Comparison of ENCODE assay signal across 8 mouse cellular contexts in the genomic region with DNA sequence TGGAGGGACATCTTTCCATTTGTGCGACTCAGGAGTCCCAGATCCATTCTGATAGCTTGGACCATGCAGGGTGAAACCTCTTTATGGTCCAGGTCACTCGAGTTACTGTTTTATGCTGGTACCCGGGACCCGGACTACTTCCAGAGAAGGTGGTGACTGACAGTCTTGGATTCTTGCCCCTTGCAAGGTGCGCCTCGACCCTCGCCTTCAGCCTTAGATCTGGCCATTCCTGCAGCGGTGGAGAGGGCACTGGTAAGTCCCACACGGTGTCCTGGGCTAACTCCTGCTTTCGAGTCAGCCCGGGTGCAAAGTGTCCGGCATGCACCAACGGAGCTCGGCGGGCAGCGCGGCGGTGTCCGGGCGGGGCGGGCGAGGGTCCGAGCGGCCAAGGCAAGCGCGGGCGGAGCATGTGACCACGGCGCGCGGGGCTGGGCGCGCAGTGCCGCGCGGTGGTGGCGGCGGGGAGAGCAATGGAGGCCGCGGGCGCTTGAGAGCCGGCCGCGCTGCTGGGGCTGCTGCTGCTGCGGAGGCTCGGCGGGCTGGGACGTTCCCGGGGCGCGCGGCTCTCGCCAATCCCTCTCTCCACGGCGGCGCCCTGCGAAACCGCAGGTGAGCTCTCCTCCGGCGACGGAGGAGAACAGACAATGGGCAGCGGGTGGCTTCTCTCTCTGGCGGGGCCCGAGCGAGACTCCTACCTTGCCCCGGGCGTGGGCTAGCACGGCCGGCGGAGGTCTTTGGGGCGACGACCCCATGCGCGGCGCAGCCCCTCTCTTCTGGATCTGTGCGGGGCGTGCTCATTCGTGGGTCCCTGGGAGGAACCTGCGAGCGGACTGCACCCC. TPM values are rescaled to one million over a fixed set of nuclear protein-coding genes. Genes with fewer than 3 reads are reported as not detected.
DNase-seq lines count a peak whose midpoint lies in the region; ATAC-seq and TF ChIP-seq lines count a peak whose summit lies in the region.

No protein-coding gene starts in this region.

- H3K79me2 ChIP-seq in heart, adult 2 months (replicated peaks; ENCODE audit: control insufficient read depth, insufficient read depth, low read length) = no peaks in the 10 kb centered on the region

- peak; percentile 45 to 56 for DNase-seq in heart, adult 2 months
- DNase-seq in heart, postnatal 25 days (ENCODE audit: low spot score) = no peak
- peak; percentile 76 to 80 for DNase-seq in cerebellum, postnatal 14 days
- DNase-seq in frontal cortex, postnatal 10 days (ENCODE audit: low spot score in 2 of 2) = peak; percentile 24 to 67
- peak; percentile 89 for DNase-seq in hindbrain, postnatal 0 days (ENCODE audit: low spot score)
- peak; percentile 87 for DNase-seq in limb, embryonic 10.5 days (ENCODE audit: low spot score)
- peak; percentile 86 for DNase-seq in midbrain, embryonic 10.5 days (ENCODE audit: low spot score)
- peak; percentile 5 for DNase-seq in skeletal muscle tissue, adult 2 months (ENCODE audit: low read depth, low spot score)

- H3K4me3 ChIP-seq in heart, adult 2 months = peak overlapping the region; percentile 50
- peak overlapping the region; percentile 93 for H3K4me3 ChIP-seq in hindbrain, postnatal 0 days (ENCODE audit: low read length)
- peak overlapping the region; percentile 91 for H3K4me3 ChIP-seq in limb, embryonic 10.5 days
- H3K4me3 ChIP-seq in midbrain, embryonic 10.5 days = peak overlapping the region; percentile 87

- TF ChIP-seq POLR2A in heart, adult 2 months (IDR thresholded peaks at IDR 0.05; ENCODE audit: insufficient read depth, low read depth, low read length) = no peak

- no peak for TF ChIP-seq EP300 in heart, adult 2 months (IDR thresholded peaks at IDR 0.05; ENCODE audit: insufficient read depth, low read depth, low read length)

- no peaks in the 10 kb centered on the region for H3K36me3 ChIP-seq in heart, adult 2 months (ENCODE audit: control insufficient read depth, insufficient read depth, low read length)
- no peaks in the 10 kb centered on the region for H3K36me3 ChIP-seq in hindbrain, postnatal 0 days (ENCODE audit: insufficient read depth, low read length)
- H3K36me3 ChIP-seq in limb, embryonic 10.5 days = no peaks in the 10 kb centered on the region
- peaks cover 9% of the 10 kb centered on the region for H3K36me3 ChIP-seq in midbrain, embryonic 10.5 days

- WGBS in heart, adult 2 months = 1% methylated on average over 76 of the region's 80 CpGs
- WGBS in hindbrain, postnatal 0 days = under 1% methylated on average over 66 of the region's 80 CpGs
- under 1% methylated on average over 80 of the region's 80 CpGs for WGBS in limb, embryonic 10.5 days
- under 1% methylated on average over 80 of the region's 80 CpGs for WGBS in midbrain, embryonic 10.5 days

- intact Hi-C loops in heart, adult 2 months (cut with DNase I) = no loop called here
- intact Hi-C loops in heart, postnatal 25 days (cut with DNase I) = loop anchor here (5.0 kb wide), 1 partner anchor 185 kb away; no protein-coding TSS in a partner anchor

- peak; percentile 93 for ATAC-seq in hindbrain, postnatal 0 days

- H3K4me1 ChIP-seq in heart, adult 2 months (ENCODE audit: control insufficient read depth, insufficient read depth, low read length) = no peaks in the 10 kb centered on the region
- 0 out of 2 replicates have a peak, but pooled peaks cover 4% of the 10 kb centered on the region for H3K4me1 ChIP-seq in hindbrain, postnatal 0 days (ENCODE audit: insufficient read depth, low read length)
- peaks cover 30% of the 10 kb centered on the region for H3K4me1 ChIP-seq in limb, embryonic 10.5 days
- H3K4me1 ChIP-seq in midbrain, embryonic 10.5 days = peaks cover 27% of the 10 kb centered on the region

- H3K4me2 ChIP-seq in hindbrain, postnatal 0 days (ENCODE audit: low read depth, low read length) = peak overlapping the region; percentile 74

- peaks cover 3% of the 10 kb centered on the region; the same call in 1 of the 2 replicates for H3K27me3 ChIP-seq in heart, adult 2 months (ENCODE audit: control insufficient read depth, insufficient read depth, low read length)
- no peaks in the 10 kb centered on the region for H3K27me3 ChIP-seq in hindbrain, postnatal 0 days (ENCODE audit: insufficient read depth, low read length)
- H3K27me3 ChIP-seq in limb, embryonic 10.5 days (ENCODE audit: low read depth, poor library complexity, severe bottlenecking) = peaks cover 9% of the 10 kb centered on the region; the same call in 1 of the 2 replicates
- peaks cover 20% of the 10 kb centered on the region for H3K27me3 ChIP-seq in midbrain, embryonic 10.5 days (ENCODE audit: low read depth, poor library complexity, severe bottlenecking)

- H3K9ac ChIP-seq in heart, adult 2 months (ENCODE audit: low read depth, low read length) = peak overlapping the region; percentile 3
- H3K9ac ChIP-seq in hindbrain, postnatal 0 days (replicated peaks; ENCODE audit: low read length) = peak overlapping the region; percentile 97

- no peaks in the 10 kb centered on the region for H3K9me3 ChIP-seq in hindbrain, postnatal 0 days (ENCODE audit: low read length)
- H3K9me3 ChIP-seq in limb, embryonic 10.5 days (replicated peaks) = no peaks in the 10 kb centered on the region
- H3K9me3 ChIP-seq in midbrain, embryonic 10.5 days (replicated peaks) = no peaks in the 10 kb centered on the region

- H3K27ac ChIP-seq in heart, adult 2 months = no peak overlapping the region
- peak overlapping the region; percentile 94 for H3K27ac ChIP-seq in hindbrain, postnatal 0 days
- peak overlapping the region; percentile 98 for H3K27ac ChIP-seq in limb, embryonic 10.5 days
- peak overlapping the region; percentile 99 for H3K27ac ChIP-seq in midbrain, embryonic 10.5 days (replicated peaks)

- peak; percentile 51 for TF ChIP-seq CTCF in heart, adult 2 months (IDR thresholded peaks at IDR 0.05)
- TF ChIP-seq CTCF in hindbrain, postnatal 0 days (IDR thresholded peaks at IDR 0.05; ENCODE audit: low read depth) = no peak

RNA-seq across cellular contexts. Expression of a gene that starts 1.2 kb away (rescaled TPM):
- total RNA-seq in heart, adult 2 months (2021) = 1 to 10 TPM; 1.5 to 2.4 TPM
- polyA plus RNA-seq in heart, adult 2 months (2012; rRNA removed) = 2.8 and 5.4 TPM in 2 replicates
- 1 to 10 TPM; 2.2 to 2.3 TPM for total RNA-seq in heart, postnatal 25 days (2021)
- total RNA-seq in hindbrain, postnatal 0 days (2014; rRNA removed) = 55.3 and 66.4 TPM in 2 replicates
- 52.5 and 56.4 TPM in 2 replicates for polyA plus RNA-seq in hindbrain, postnatal 0 days (2015; fragmentation: Nextera tagmentation; extraction: Ambion mirVana)
- 25.2 and 26.7 TPM in 2 replicates for polyA plus RNA-seq in limb, embryonic 10.5 days (2016; fragmentation: Nextera tagmentation; extraction: Ambion mirVana)
- 31.5 and 36.0 TPM in 2 replicates for polyA plus RNA-seq in midbrain, embryonic 10.5 days (2016; fragmentation: Nextera tagmentation; extraction: Ambion mirVana)
